In the genomic region with DNA sequence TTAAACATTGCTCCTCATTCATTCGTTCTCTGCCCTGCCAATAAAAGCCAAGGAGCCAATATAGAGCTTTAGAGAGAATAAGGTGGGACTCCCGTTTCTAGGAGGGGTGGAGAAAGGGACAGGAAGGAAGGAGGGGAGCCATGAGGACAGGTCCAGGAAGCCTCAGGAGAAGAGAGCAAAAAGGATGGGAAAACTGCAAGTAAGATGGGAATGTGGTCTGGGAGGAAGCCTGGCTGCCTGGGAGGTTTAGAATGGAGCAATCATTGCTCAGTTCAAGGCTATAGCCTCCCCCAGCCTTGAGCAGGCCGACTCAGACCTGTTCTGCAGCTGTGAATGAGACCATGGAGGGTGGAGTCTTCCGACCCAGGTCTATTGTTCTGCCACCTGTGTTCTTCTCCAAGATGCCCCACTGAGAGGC, we compare ENCODE assay signal across 24 mouse cellular contexts. TPM values are rescaled to one million over a fixed set of nuclear protein-coding genes. Genes with fewer than 3 reads are reported as not detected.
A peak's percentile ranks its signal among the peaks of the same experiment; 100 is the strongest.
DNase-seq lines count a peak whose midpoint lies in the region; ATAC-seq lines count a peak whose summit lies in the region.
"Had no signal": no experiment of that assay in that cellular context is flagged by ENCODE, and none has a peak within 500 bp of the region (broad histone marks: within the 10 kb centered on the region; RNA-seq: fewer than 3 reads in every experiment).

No protein-coding gene starts in this region.

- no peaks in the 10 kb centered on the region for H3K36me3 ChIP-seq in embryonic facial prominence, embryonic 13.5 days
- H3K36me3 ChIP-seq in embryonic facial prominence, embryonic 10.5 days (replicated peaks): no peaks in the 10 kb centered on the region
- no peaks in the 10 kb centered on the region for H3K36me3 ChIP-seq in ES-E14 (ENCODE audit: control insufficient read depth, insufficient read depth, low read length, poor library complexity, severe bottlenecking)
- no peaks in the 10 kb centered on the region for H3K36me3 ChIP-seq in stomach, embryonic 16.5 days (ENCODE audit: control insufficient read depth, insufficient read depth, low read length)
- no peaks in the 10 kb centered on the region for H3K36me3 ChIP-seq in intestine, embryonic 16.5 days (ENCODE audit: control insufficient read depth, insufficient read depth, low read length)
- H3K36me3 ChIP-seq: embryonic facial prominence, embryonic 12.5 days; heart, embryonic 10.5 days; hindbrain, embryonic 12.5 days had no signal

- no peak overlapping the region for H3K9ac ChIP-seq in embryonic facial prominence, embryonic 13.5 days
- H3K9ac ChIP-seq in ES-E14 (ENCODE audit: insufficient read depth, low read depth, low read length, poor library complexity, severe bottlenecking): peak overlapping the region; percentile 72
- no peak overlapping the region for H3K9ac ChIP-seq in stomach, embryonic 16.5 days (ENCODE audit: low read length)
- H3K9ac ChIP-seq in intestine, embryonic 16.5 days (ENCODE audit: low read depth, low read length): no peak overlapping the region
- H3K9ac ChIP-seq: embryonic facial prominence, embryonic 12.5 days; forebrain, embryonic 13.5 days; forebrain, postnatal 0 days; hindbrain, embryonic 12.5 days had no signal

- H3K27ac ChIP-seq in embryonic facial prominence, embryonic 13.5 days: 0 out of 2 replicates have a peak overlapping the region, but pooled peaks have one; percentile 16
- no peak overlapping the region for H3K27ac ChIP-seq in embryonic facial prominence, embryonic 10.5 days (replicated peaks)
- peak overlapping the region; percentile 97 for H3K27ac ChIP-seq in ES-E14 (ENCODE audit: insufficient read depth, low read depth, low read length, poor library complexity, severe bottlenecking)
- peak overlapping the region; percentile 48; the same call in 1 of the 2 replicates for H3K27ac ChIP-seq in stomach, embryonic 16.5 days (ENCODE audit: low read length)
- no peak overlapping the region for H3K27ac ChIP-seq in intestine, embryonic 16.5 days (ENCODE audit: low read length)
- H3K27ac ChIP-seq: embryonic facial prominence, embryonic 12.5 days; forebrain, embryonic 13.5 days; gastrocnemius, adult 2 months; heart, embryonic 10.5 days; hindbrain, embryonic 12.5 days had no signal

- DNase-seq in embryonic facial prominence, embryonic 10.5 days (ENCODE audit: low spot score): no peak
- DNase-seq in ES-E14 (ENCODE audit: low read depth, low spot score) (peak; percentile 81), WW6 (ENCODE audit: low read depth, low spot score) (peak; percentile 56)
- DNase-seq in adrenal gland, postnatal 25 days: no peak
- DNase-seq: adrenal gland, adult 2 months; cerebellum, adult 2 months; cerebellum, postnatal 14 days; embryo, embryonic 11 days; forebrain, postnatal 0 days; gastrocnemius, adult 2 months; heart, adult 18-20 months; heart, postnatal 10 days; heart, postnatal 4 days; kidney, adult 18-20 months had no signal

- H3K4me3 ChIP-seq in embryonic facial prominence, embryonic 13.5 days: no peak overlapping the region
- no peak overlapping the region for H3K4me3 ChIP-seq in embryonic facial prominence, embryonic 10.5 days
- peak overlapping the region; percentile 64 to 72 for H3K4me3 ChIP-seq in ES-E14 (ENCODE audit: insufficient read depth in 1 of 2, low read depth in 1 of 2, low read length in 2 of 2, poor library complexity in 1 of 2, severe bottlenecking in 1 of 2)
- H3K4me3 ChIP-seq in stomach, embryonic 16.5 days (replicated peaks; ENCODE audit: low read length): no peak overlapping the region
- no peak overlapping the region for H3K4me3 ChIP-seq in intestine, embryonic 16.5 days (ENCODE audit: low read length)
- H3K4me3 ChIP-seq: embryonic facial prominence, embryonic 12.5 days; forebrain, embryonic 13.5 days; gastrocnemius, adult 2 months; heart, embryonic 10.5 days; hindbrain, embryonic 12.5 days had no signal

- no peak for ATAC-seq in embryonic facial prominence, embryonic 13.5 days (ENCODE audit: insufficient number of reproducible peaks, insufficient read depth, low FRiP score, low TSS enrichment, low read depth)
- no peak for ATAC-seq in stomach, embryonic 16.5 days (ENCODE audit: insufficient read depth, low FRiP score)
- ATAC-seq in intestine, embryonic 16.5 days: no peak
- ATAC-seq in inflammation-experienced regulatory T-cells, adult 6 months: no peak
- ATAC-seq: forebrain, embryonic 13.5 days; forebrain, postnatal 0 days; hindbrain, embryonic 16.5 days had no signal

- H3K4me1 ChIP-seq in embryonic facial prominence, embryonic 13.5 days: no peaks in the 10 kb centered on the region
- 0 out of 2 replicates have a peak, but pooled peaks cover 4% of the 10 kb centered on the region for H3K4me1 ChIP-seq in embryonic facial prominence, embryonic 10.5 days
- peaks cover 0 to 8% of the 10 kb centered on the region in 2 experiments; a peak in 2 of 4 replicates for H3K4me1 ChIP-seq in ES-E14 (ENCODE audit: control insufficient read depth in 2 of 2, insufficient read depth in 2 of 2, low read length in 2 of 2, poor library complexity in 1 of 2)
- H3K4me1 ChIP-seq in stomach, embryonic 16.5 days (ENCODE audit: control insufficient read depth, insufficient read depth, low read length): no peaks in the 10 kb centered on the region
- no peaks in the 10 kb centered on the region for H3K4me1 ChIP-seq in intestine, embryonic 16.5 days (ENCODE audit: control insufficient read depth, insufficient read depth, low read length)
- H3K4me1 ChIP-seq: embryonic facial prominence, embryonic 12.5 days; forebrain, embryonic 13.5 days; heart, embryonic 10.5 days had no signal

- in situ Hi-C loops in ES-E14 (cut with MboI; ENCODE audit: low sequenced_read_pairs in 2 of 2, unreplicated experiment in 2 of 2): no loop called here

- no peak overlapping the region for H3K4me2 ChIP-seq in embryonic facial prominence, embryonic 13.5 days
- H3K4me2 ChIP-seq in stomach, embryonic 16.5 days (ENCODE audit: low read depth, low read length): no peak overlapping the region
- H3K4me2 ChIP-seq in intestine, embryonic 16.5 days (ENCODE audit: low read depth, low read length): no peak overlapping the region
- H3K4me2 ChIP-seq: embryonic facial prominence, embryonic 12.5 days; forebrain, embryonic 13.5 days; hindbrain, embryonic 12.5 days had no signal

- H3K27me3 ChIP-seq in embryonic facial prominence, embryonic 13.5 days: no peaks in the 10 kb centered on the region
- no peaks in the 10 kb centered on the region for H3K27me3 ChIP-seq in embryonic facial prominence, embryonic 10.5 days (replicated peaks; ENCODE audit: low read depth, poor library complexity, severe bottlenecking)
- H3K27me3 ChIP-seq in stomach, embryonic 16.5 days (ENCODE audit: control insufficient read depth, insufficient read depth, low read length): no peaks in the 10 kb centered on the region
- no peaks in the 10 kb centered on the region for H3K27me3 ChIP-seq in intestine, embryonic 16.5 days (replicated peaks; ENCODE audit: control insufficient read depth, insufficient read depth, low read length)
- H3K27me3 ChIP-seq: embryonic facial prominence, embryonic 12.5 days; forebrain, embryonic 13.5 days had no signal

- no peaks in the 10 kb centered on the region for H3K9me3 ChIP-seq in embryonic facial prominence, embryonic 13.5 days
- H3K9me3 ChIP-seq in embryonic facial prominence, embryonic 10.5 days: no peaks in the 10 kb centered on the region
- H3K9me3 ChIP-seq in ES-E14 (ENCODE audit: control insufficient read depth, insufficient read depth, low read depth, low read length): no peaks in the 10 kb centered on the region
- H3K9me3 ChIP-seq in stomach, embryonic 16.5 days (replicated peaks; ENCODE audit: control insufficient read depth, low read length): no peaks in the 10 kb centered on the region
- no peaks in the 10 kb centered on the region for H3K9me3 ChIP-seq in intestine, embryonic 16.5 days (ENCODE audit: control insufficient read depth, low read length)
- H3K9me3 ChIP-seq: embryonic facial prominence, embryonic 12.5 days; forebrain, embryonic 13.5 days; heart, embryonic 10.5 days; hindbrain, embryonic 12.5 days had no signal

- WGBS in embryonic facial prominence, embryonic 13.5 days: 58% methylated on average over 4 of the region's 4 CpGs
- WGBS in embryonic facial prominence, embryonic 10.5 days: 53% methylated on average over 4 of the region's 4 CpGs
- WGBS in stomach, embryonic 16.5 days: 31% methylated on average over 4 of the region's 4 CpGs
- 38% methylated on average over 4 of the region's 4 CpGs for WGBS in intestine, embryonic 16.5 days

RNA-seq across cellular contexts. Expression of a gene that starts 8.9 kb away (rescaled TPM):
- 15.8 and 19.8 TPM in 2 replicates for polyA plus RNA-seq in embryonic facial prominence, embryonic 13.5 days (2015; fragmentation: Nextera tagmentation; extraction: Ambion mirVana)
- polyA plus RNA-seq in embryonic facial prominence, embryonic 10.5 days (2016; fragmentation: Nextera tagmentation; extraction: Ambion mirVana): 10.2 and 10.3 TPM in 2 replicates
- total RNA-seq in ES-E14 (2012; rRNA removed): 25.5 and 30.3 TPM in 2 replicates
- polyA plus RNA-seq in stomach, embryonic 16.5 days (2015; fragmentation: Nextera tagmentation; extraction: Ambion mirVana): 10.3 and 13.0 TPM in 2 replicates
- polyA plus RNA-seq in intestine, embryonic 16.5 days (2015; fragmentation: Nextera tagmentation; extraction: Ambion mirVana): 3.9 and 4.0 TPM in 2 replicates
- total RNA-seq in adrenal gland, postnatal 25 days (2021): 15.8 and 16.7 TPM in 2 replicates
- polyA plus RNA-seq in inflammation-experienced regulatory T-cells, adult 6 months (2017; shearing (Covaris generic)): not detected
- total RNA-seq: common myeloid progenitor, adult 5-6 weeks had no signal

RNA-seq across cellular contexts. Expression of a gene that starts 14.2 kb away (rescaled TPM):
- polyA plus RNA-seq in embryonic facial prominence, embryonic 13.5 days (2015; fragmentation: Nextera tagmentation; extraction: Ambion mirVana): 37.2 and 37.6 TPM in 2 replicates
- polyA plus RNA-seq in embryonic facial prominence, embryonic 10.5 days (2016; fragmentation: Nextera tagmentation; extraction: Ambion mirVana): 24.7 and 25.0 TPM in 2 replicates
- total RNA-seq in ES-E14 (2012; rRNA removed): 67.8 and 73.5 TPM in 2 replicates
- polyA plus RNA-seq in stomach, embryonic 16.5 days (2015; fragmentation: Nextera tagmentation; extraction: Ambion mirVana): 33.6 and 34.8 TPM in 2 replicates
- polyA plus RNA-seq in intestine, embryonic 16.5 days (2015; fragmentation: Nextera tagmentation; extraction: Ambion mirVana): 20.9 and 21.7 TPM in 2 replicates
- 53.5 and 59.8 TPM in 2 replicates for total RNA-seq in adrenal gland, postnatal 25 days (2021)
- 10 to 100 TPM; 15.6 to 26.9 (median 22.2) TPM for polyA plus RNA-seq in inflammation-experienced regulatory T-cells, adult 6 months (2017; shearing (Covaris generic))

RNA-seq across cellular contexts. Expression of a gene that starts 29.1 kb away (rescaled TPM):
- polyA plus RNA-seq in embryonic facial prominence, embryonic 13.5 days (2015; fragmentation: Nextera tagmentation; extraction: Ambion mirVana): 80.0 and 85.2 TPM in 2 replicates
- polyA plus RNA-seq in embryonic facial prominence, embryonic 10.5 days (2016; fragmentation: Nextera tagmentation; extraction: Ambion mirVana): 81.6 and 85.6 TPM in 2 replicates
- total RNA-seq in ES-E14 (2012; rRNA removed): 73.6 and 93.0 TPM in 2 replicates
- polyA plus RNA-seq in stomach, embryonic 16.5 days (2015; fragmentation: Nextera tagmentation; extraction: Ambion mirVana): 70.0 and 75.1 TPM in 2 replicates
- 85.1 and 87.2 TPM in 2 replicates for polyA plus RNA-seq in intestine, embryonic 16.5 days (2015; fragmentation: Nextera tagmentation; extraction: Ambion mirVana)
- 42.7 and 53.0 TPM in 2 replicates for total RNA-seq in adrenal gland, postnatal 25 days (2021)
- 10 to 100 TPM; 60.5 to 73.3 (median 72.6) TPM for polyA plus RNA-seq in inflammation-experienced regulatory T-cells, adult 6 months (2017; shearing (Covaris generic))

RNA-seq across cellular contexts. Expression of a gene that starts 43.4 kb away (rescaled TPM):
- 64.2 and 70.1 TPM in 2 replicates for polyA plus RNA-seq in embryonic facial prominence, embryonic 13.5 days (2015; fragmentation: Nextera tagmentation; extraction: Ambion mirVana)
- 54.3 and 57.4 TPM in 2 replicates for polyA plus RNA-seq in embryonic facial prominence, embryonic 10.5 days (2016; fragmentation: Nextera tagmentation; extraction: Ambion mirVana)
- total RNA-seq in ES-E14 (2012; rRNA removed): 36.6 and 48.8 TPM in 2 replicates
- polyA plus RNA-seq in stomach, embryonic 16.5 days (2015; fragmentation: Nextera tagmentation; extraction: Ambion mirVana): 54.6 and 56.2 TPM in 2 replicates
- polyA plus RNA-seq in intestine, embryonic 16.5 days (2015; fragmentation: Nextera tagmentation; extraction: Ambion mirVana): 48.5 and 50.5 TPM in 2 replicates
- 46.9 TPM in 2 replicates for total RNA-seq in adrenal gland, postnatal 25 days (2021)
- 100 to 1,000 TPM in 1 of 3 experiments, 10 to 100 TPM in 2; 67.1 to 103 (median 93.7) TPM for polyA plus RNA-seq in inflammation-experienced regulatory T-cells, adult 6 months (2017; shearing (Covaris generic))

RNA-seq across cellular contexts. Expression of a gene that starts 43.5 kb away (rescaled TPM):
- polyA plus RNA-seq in embryonic facial prominence, embryonic 13.5 days (2015; fragmentation: Nextera tagmentation; extraction: Ambion mirVana): 23.5 and 25.6 TPM in 2 replicates
- 16.6 and 17.0 TPM in 2 replicates for polyA plus RNA-seq in embryonic facial prominence, embryonic 10.5 days (2016; fragmentation: Nextera tagmentation; extraction: Ambion mirVana)
- 8.5 and 12.8 TPM in 2 replicates for total RNA-seq in ES-E14 (2012; rRNA removed)
- 22.0 and 23.8 TPM in 2 replicates for polyA plus RNA-seq in stomach, embryonic 16.5 days (2015; fragmentation: Nextera tagmentation; extraction: Ambion mirVana)
- 13.7 and 14.5 TPM in 2 replicates for polyA plus RNA-seq in intestine, embryonic 16.5 days (2015; fragmentation: Nextera tagmentation; extraction: Ambion mirVana)
- total RNA-seq in adrenal gland, postnatal 25 days (2021): 22.9 and 31.3 TPM in 2 replicates
- polyA plus RNA-seq in inflammation-experienced regulatory T-cells, adult 6 months (2017; shearing (Covaris generic)): 10 to 100 TPM; 11.9 to 27.4 (median 16.7) TPM

Comparison
In these comparisons a context has a peak if more than half of its experiments do, and no peak if none do; other contexts are left out.
1. H3K27ac ChIP-seq: peak in embryonic facial prominence, embryonic 13.5 days (single experiment), ES-E14 (single experiment) and stomach, embryonic 16.5 days (single experiment); none in embryonic facial prominence, embryonic 10.5 days (single experiment) and intestine, embryonic 16.5 days (single experiment).
2. H3K4me3 ChIP-seq: peak in ES-E14 (2 of 2); none in embryonic facial prominence, embryonic 13.5 days (single experiment), embryonic facial prominence, embryonic 10.5 days (single experiment), stomach, embryonic 16.5 days (single experiment) and intestine, embryonic 16.5 days (single experiment).
3. DNase-seq: peak in ES-E14 (single experiment) and WW6 (single experiment); none in embryonic facial prominence, embryonic 10.5 days (single experiment) and adrenal gland, postnatal 25 days (single experiment).